Mouse (Mus musculus): ENCODE results near the gene Retsat. TPM values are rescaled to one million over a fixed set of nuclear protein-coding genes. Genes with fewer than 3 reads are reported as not detected.

Gene Retsat
- total and polyA plus RNA-seq, 2 experiments from 2014 or later: 10.0 to 12.6 TPM

DNA sequence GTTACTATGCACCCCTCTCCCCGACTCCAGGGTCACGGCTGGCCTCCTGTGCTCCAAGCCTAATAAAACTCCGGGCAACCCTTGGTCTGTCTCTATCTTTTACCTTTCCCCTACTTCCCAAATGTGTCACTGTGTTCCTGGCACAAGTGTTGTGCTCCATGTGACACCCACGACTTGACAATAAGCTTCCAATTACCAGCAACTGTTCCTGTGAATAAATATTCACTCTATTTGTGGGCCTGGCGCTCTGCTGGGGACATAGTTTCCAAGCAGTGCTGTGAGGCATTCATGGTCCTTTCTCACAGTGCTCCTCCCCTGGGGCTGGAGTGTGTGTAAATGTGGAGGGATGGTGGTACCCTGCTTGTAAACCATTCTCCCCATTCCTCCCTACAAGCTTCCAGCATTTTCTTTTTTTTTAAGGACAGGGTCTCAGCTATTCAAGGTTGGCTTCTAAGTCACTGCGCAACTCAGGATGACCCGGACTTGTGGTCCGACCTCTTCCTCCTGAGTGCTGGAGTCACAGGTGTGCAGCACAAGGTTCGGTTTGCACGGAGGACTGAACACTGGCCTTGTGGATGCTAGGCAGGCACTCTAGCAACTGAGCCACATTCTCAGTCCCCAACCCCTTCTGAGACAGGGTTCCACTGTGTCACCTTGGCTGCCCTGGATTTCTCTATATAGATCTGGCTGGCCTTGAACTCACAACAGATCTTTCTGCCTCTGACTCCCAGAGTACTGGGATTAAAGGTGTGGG is 27.5 kb upstream of the Retsat start:
- Histone ChIP-seq H3K27me3 (ENCODE audit: insufficient read depth, low read length) (no peaks in the 10 kb centered on the region), H3K9ac (replicated peaks; ENCODE audit: low read length) (no peak overlapping the region), H3K27ac (no peak overlapping the region), H3K36me3 (ENCODE audit: insufficient read depth, low read length) (peaks cover 4% of the 10 kb centered on the region; the same call in 1 of the 2 replicates), H3K4me1 (ENCODE audit: insufficient read depth, low read length) (no peaks in the 10 kb centered on the region), H3K4me3 (ENCODE audit: low read length) (no peak overlapping the region), H3K4me2 (ENCODE audit: low read depth, low read length) (no peak overlapping the region), H3K9me3 (ENCODE audit: low read length) (no peaks in the 10 kb centered on the region)
- TF ChIP-seq CTCF (IDR thresholded peaks at IDR 0.05; ENCODE audit: low read depth): no peak
- WGBS: 81% methylated on average over 10 of the region's 10 CpGs
- ATAC-seq: no peak
- DNase-seq (ENCODE audit: low spot score): no peak

DNA sequence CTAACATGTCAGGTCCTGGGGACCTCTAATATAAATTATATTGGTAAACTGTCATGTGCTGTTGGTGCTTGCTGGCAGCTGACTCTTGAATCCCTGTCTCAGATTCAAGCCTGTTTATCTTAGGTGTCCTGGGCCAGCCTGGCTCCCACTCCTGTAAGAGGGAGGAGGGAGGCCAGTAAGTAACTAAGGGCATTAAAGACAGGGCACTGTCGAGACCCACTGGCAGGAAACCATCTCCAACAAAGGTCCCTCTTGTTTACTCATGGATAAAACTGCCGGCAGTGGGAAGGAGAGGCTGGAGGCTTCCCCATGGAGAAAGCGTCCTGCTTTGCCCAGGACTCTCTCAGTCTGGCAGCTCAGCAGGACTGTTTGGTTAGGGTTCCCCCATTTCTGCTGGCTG is 26.4 kb upstream of the Retsat start:
- Histone ChIP-seq H3K9ac (replicated peaks; ENCODE audit: low read length) (no peak overlapping the region), H3K4me2 (ENCODE audit: low read depth, low read length) (no peak overlapping the region), H3K4me3 (ENCODE audit: low read length) (no peak overlapping the region), H3K27me3 (ENCODE audit: insufficient read depth, low read length) (no peaks in the 10 kb centered on the region), H3K27ac (peak overlapping the region; percentile 15; the same call in 1 of the 2 replicates), H3K4me1 (ENCODE audit: insufficient read depth, low read length) (no peaks in the 10 kb centered on the region), H3K36me3 (ENCODE audit: insufficient read depth, low read length) (peaks cover 6% of the 10 kb centered on the region; the same call in 1 of the 2 replicates), H3K9me3 (ENCODE audit: low read length) (no peaks in the 10 kb centered on the region)
- TF ChIP-seq CTCF (IDR thresholded peaks at IDR 0.05; ENCODE audit: low read depth): no peak
- WGBS: 41% methylated on average over 3 of the region's 3 CpGs
- ATAC-seq: no peak; the same call in 1 of the 2 replicates
- no peak for DNase-seq (ENCODE audit: low spot score)

- H3K27ac ChIP-seq: no peak overlapping the region
- H3K4me3 ChIP-seq (ENCODE audit: low read length): no peak overlapping the region
- 92% methylated on average over 3 of the region's 3 CpGs for WGBS
- no peaks in the 10 kb centered on the region for H3K9me3 ChIP-seq (ENCODE audit: low read length)
- DNase-seq (ENCODE audit: low spot score) (no peak), ATAC-seq (no peak)
- H3K27me3 ChIP-seq (ENCODE audit: insufficient read depth, low read length): no peaks in the 10 kb centered on the region
- no peaks in the 10 kb centered on the region for H3K4me1 ChIP-seq (ENCODE audit: insufficient read depth, low read length)
- H3K9ac ChIP-seq (replicated peaks; ENCODE audit: low read length): no peak overlapping the region
- no peak for TF ChIP-seq CTCF (IDR thresholded peaks at IDR 0.05; ENCODE audit: low read depth)
- peaks cover 18% of the 10 kb centered on the region; the same call in 1 of the 2 replicates for H3K36me3 ChIP-seq (ENCODE audit: insufficient read depth, low read length)
- H3K4me2 ChIP-seq (ENCODE audit: low read depth, low read length): no peak overlapping the region
Measured at GRCm38 (mm10) chr6:72576041-72576440, 22.2 kb upstream of the Retsat start.

GRCm38 (mm10) chr6:72581625-72582382 is 16.5 kb upstream of the Retsat start:
- WGBS: 74% methylated on average over 11 of the region's 11 CpGs

GRCm38 (mm10) chr6:72583211-72583839 is 14.9 kb upstream of the Retsat start:
- no peak for TF ChIP-seq CTCF (IDR thresholded peaks at IDR 0.05; ENCODE audit: low read depth)
- ATAC-seq (no peak), DNase-seq (ENCODE audit: low spot score) (no peak)
- H3K9ac ChIP-seq (replicated peaks; ENCODE audit: low read length): no peak overlapping the region
- 87% methylated on average over 4 of the region's 4 CpGs for WGBS
- no peak overlapping the region for H3K4me3 ChIP-seq (ENCODE audit: low read length)
- no peak overlapping the region for H3K4me2 ChIP-seq (ENCODE audit: low read depth, low read length)
- peaks cover 16% of the 10 kb centered on the region; the same call in 1 of the 2 replicates for H3K36me3 ChIP-seq (ENCODE audit: insufficient read depth, low read length)
- no peaks in the 10 kb centered on the region for H3K9me3 ChIP-seq (ENCODE audit: low read length)
- no peak overlapping the region for H3K27ac ChIP-seq
- no peaks in the 10 kb centered on the region for H3K27me3 ChIP-seq (ENCODE audit: insufficient read depth, low read length)
- H3K4me1 ChIP-seq (ENCODE audit: insufficient read depth, low read length): no peaks in the 10 kb centered on the region

More at GRCm38 (mm10) chr6:72581625-72582382, 16.5 kb upstream of the Retsat start:
- ATAC-seq (no peak), DNase-seq (ENCODE audit: low spot score) (no peak)
- Histone ChIP-seq H3K4me2 (ENCODE audit: low read depth, low read length) (no peak overlapping the region), H3K27me3 (ENCODE audit: insufficient read depth, low read length) (no peaks in the 10 kb centered on the region), H3K9me3 (ENCODE audit: low read length) (no peaks in the 10 kb centered on the region), H3K36me3 (ENCODE audit: insufficient read depth, low read length) (peaks cover 15% of the 10 kb centered on the region; the same call in 1 of the 2 replicates), H3K4me1 (ENCODE audit: insufficient read depth, low read length) (no peaks in the 10 kb centered on the region), H3K27ac (no peak overlapping the region), H3K9ac (replicated peaks; ENCODE audit: low read length) (no peak overlapping the region), H3K4me3 (ENCODE audit: low read length) (no peak overlapping the region)
- TF ChIP-seq CTCF (IDR thresholded peaks at IDR 0.05; ENCODE audit: low read depth): no peak

- peaks cover 13% of the 10 kb centered on the region; the same call in 1 of the 2 replicates for H3K36me3 ChIP-seq (ENCODE audit: insufficient read depth, low read length)
- no peak overlapping the region for H3K27ac ChIP-seq
- WGBS: 89% methylated on average over 11 of the region's 11 CpGs
- no peak overlapping the region for H3K4me2 ChIP-seq (ENCODE audit: low read depth, low read length)
- no peak for ATAC-seq
- no peaks in the 10 kb centered on the region for H3K9me3 ChIP-seq (ENCODE audit: low read length)
- H3K4me1 ChIP-seq (ENCODE audit: insufficient read depth, low read length): no peaks in the 10 kb centered on the region
- H3K9ac ChIP-seq (replicated peaks; ENCODE audit: low read length): no peak overlapping the region
- no peak overlapping the region for H3K4me3 ChIP-seq (ENCODE audit: low read length)
- no peak for DNase-seq (ENCODE audit: low spot score)
- H3K27me3 ChIP-seq (ENCODE audit: insufficient read depth, low read length): no peaks in the 10 kb centered on the region
- TF ChIP-seq CTCF (IDR thresholded peaks at IDR 0.05; ENCODE audit: low read depth): no peak
Measured at GRCm38 (mm10) chr6:72584154-72584553, 14.1 kb upstream of the Retsat start.

Data from hindbrain, postnatal 0 days (tissue).